Mouse (Mus musculus) hindbrain, embryonic 11.5 days (tissue): ENCODE measurements around the gene Dnaic2. TPM values are rescaled to one million over a fixed set of nuclear protein-coding genes. Genes with fewer than 3 reads are reported as not detected.
A peak's percentile ranks its signal among the peaks of the same experiment; 100 is the strongest.

ENCODE experiments used
- ATAC-seq: fragments of 200-750 bp; cut with Nextera tagmentation; 2 replicates; pipeline ENCODE4 v1.8.0; 2017; ENCODE audit warnings: mild to moderate bottlenecking, moderate TSS enrichment, moderate library complexity; ENCODE audit not compliant: low FRiP score
- DNase-seq: peaks from one replicate; pipeline ENCODE4 v3.0.0-alpha.2; 2015; ENCODE audit warnings: low spot score
- H3K27ac ChIP-seq: fragments of 300-500 bp; sonication (generic); 2 replicates; pipeline ENCODE4 v1.5.1; 2014; ENCODE audit warnings: mild to moderate bottlenecking, low read depth, low read length
- H3K27me3 ChIP-seq: fragments of 300-500 bp; sonication (generic); 2 replicates; pipeline ENCODE4 v1.6.1; 2014; ENCODE audit warnings: mild to moderate bottlenecking, low read length, moderate library complexity, mixed read lengths; ENCODE audit not compliant: control insufficient read depth, insufficient read depth
- H3K36me3 ChIP-seq: fragments of 300-500 bp; sonication (generic); 2 replicates; pipeline ENCODE4 v1.6.1; 2014; ENCODE audit warnings: mild to moderate bottlenecking, low read length, moderate library complexity, mixed read lengths; ENCODE audit not compliant: control insufficient read depth, insufficient read depth
- H3K4me1 ChIP-seq: fragments of 300-500 bp; sonication (generic); replicated peaks from 2 replicates; pipeline ENCODE4 v1.6.1; 2014; ENCODE audit warnings: low read length, mixed read lengths; ENCODE audit not compliant: control insufficient read depth, insufficient read depth
- H3K4me2 ChIP-seq: fragments of 300-500 bp; sonication (generic); replicated peaks from 2 replicates; pipeline ENCODE4 v1.6.1; 2014; ENCODE audit warnings: mild to moderate bottlenecking, low read depth, low read length
- H3K4me3 ChIP-seq: fragments of 300-500 bp; sonication (generic); 2 replicates; pipeline ENCODE4 v1.5.1; 2014; ENCODE audit warnings: low read depth, low read length
- H3K9ac ChIP-seq: fragments of 300-500 bp; sonication (generic); 2 replicates; pipeline ENCODE4 v1.6.1; 2014; ENCODE audit warnings: low read depth, low read length
- H3K9me3 ChIP-seq: fragments of 300-500 bp; sonication (generic); 2 replicates; pipeline ENCODE4 v1.6.1; 2016; ENCODE audit warnings: low read length; ENCODE audit not compliant: control insufficient read depth
- WGBS: fragments of 180-500 bp; shearing (Covaris S2); extraction: QIAGEN DNeasy Blood & Tissue Kit; methylation state at CpG from one replicate; pipeline ENCODE4 v1.1.7; 2014; 5-methylcytosine and 5-hydroxymethylcytosine counted together
- polyA plus RNA-seq: library from polyadenylated mRNA; unstranded; fragments of >200 nt; fragmentation: Nextera tagmentation; extraction: Ambion mirVana; gene quantifications from 2 replicates; pipeline ENCODE4 v1.2.1, GENCODE M21; 2014

Gene Dnaic2
- polyA plus RNA-seq, 1 experiment from 2014 or later = 4.6 TPM

- Histone ChIP-seq H3K27ac (no peak overlapping the region), H3K27me3 (no peaks in the 10 kb centered on the region), H3K9ac (no peak overlapping the region), H3K36me3 (no peaks in the 10 kb centered on the region), H3K4me3 (no peak overlapping the region), H3K9me3 (no peaks in the 10 kb centered on the region), H3K4me2 (no peak overlapping the region), H3K4me1 (0 out of 2 replicates have a peak, but pooled peaks cover 2% of the 10 kb centered on the region)
- DNase-seq (no peak), ATAC-seq (no peak)
- 70% methylated on average over 14 of the region's 14 CpGs for WGBS
Measured at GRCm38 (mm10) chr11:114684627-114685373, 42.4 kb upstream of the Dnaic2 start.

GRCm38 (mm10) chr11:114685526-114686040, 41.6 kb upstream of the Dnaic2 start:
- DNase-seq (no peak), ATAC-seq (no peak)
- H3K4me1 ChIP-seq = 0 out of 2 replicates have a peak, but pooled peaks cover 2% of the 10 kb centered on the region
- no peaks in the 10 kb centered on the region for H3K27me3 ChIP-seq
- 74% methylated on average over 9 of the region's 9 CpGs for whole genome bisulfite sequencing
- no peaks in the 10 kb centered on the region for H3K36me3 ChIP-seq
- H3K9ac ChIP-seq = no peak overlapping the region
- no peak overlapping the region for H3K4me3 ChIP-seq
- no peaks in the 10 kb centered on the region for H3K9me3 ChIP-seq
- no peak overlapping the region for H3K4me2 ChIP-seq
- no peak overlapping the region for H3K27ac ChIP-seq

- H3K4me3 ChIP-seq = no peak overlapping the region
- no peak overlapping the region for H3K9ac ChIP-seq
- no peaks in the 10 kb centered on the region for H3K36me3 ChIP-seq
- H3K27ac ChIP-seq = no peak overlapping the region
- H3K4me2 ChIP-seq = no peak overlapping the region
- WGBS = 96% methylated on average over 16 of the region's 16 CpGs
- 0 out of 2 replicates have a peak, but pooled peaks cover 2% of the 10 kb centered on the region for H3K4me1 ChIP-seq
- H3K9me3 ChIP-seq = no peaks in the 10 kb centered on the region
- DNase-seq (no peak), ATAC-seq (no peak)
- H3K27me3 ChIP-seq = no peaks in the 10 kb centered on the region
Measured at GRCm38 (mm10) chr11:114686221-114686959, 40.8 kb upstream of the Dnaic2 start.

GRCm38 (mm10) chr11:114687574-114688188, 39.5 kb upstream of the Dnaic2 start:
- H3K27me3 ChIP-seq = no peaks in the 10 kb centered on the region
- 45% methylated on average over 9 of the region's 10 CpGs for WGBS
- no peak overlapping the region for H3K9ac ChIP-seq
- no peaks in the 10 kb centered on the region for H3K9me3 ChIP-seq
- H3K4me1 ChIP-seq = 0 out of 2 replicates have a peak, but pooled peaks cover 2% of the 10 kb centered on the region
- peak; percentile 40; the same call in 1 of the 2 replicates for ATAC-seq
- H3K4me3 ChIP-seq = no peak overlapping the region
- no peak overlapping the region; the same call in 1 of the 2 replicates for H3K27ac ChIP-seq
- H3K36me3 ChIP-seq = no peaks in the 10 kb centered on the region
- no peak for DNase-seq
- H3K4me2 ChIP-seq = no peak overlapping the region

GRCm38 (mm10) chr11:114688729-114689128, 38.5 kb upstream of the Dnaic2 start:
- H3K27me3 ChIP-seq = no peaks in the 10 kb centered on the region
- ATAC-seq (no peak), DNase-seq (no peak)
- no peak overlapping the region for H3K9ac ChIP-seq
- WGBS = 87% methylated on average over 3 of the region's 3 CpGs
- H3K4me3 ChIP-seq = no peak overlapping the region
- no peaks in the 10 kb centered on the region for H3K9me3 ChIP-seq
- 0 out of 2 replicates have a peak, but pooled peaks cover 2% of the 10 kb centered on the region for H3K4me1 ChIP-seq
- no peaks in the 10 kb centered on the region for H3K36me3 ChIP-seq
- H3K27ac ChIP-seq = no peak overlapping the region
- no peak overlapping the region for H3K4me2 ChIP-seq

GRCm38 (mm10) chr11:114690192-114690591, 37.0 kb upstream of the Dnaic2 start:
- no peak for ATAC-seq
- H3K27ac ChIP-seq = no peak overlapping the region
- no peaks in the 10 kb centered on the region for H3K27me3 ChIP-seq
- H3K9ac ChIP-seq = no peak overlapping the region
- no peak overlapping the region for H3K4me2 ChIP-seq
- 93% methylated on average over 15 of the region's 15 CpGs for WGBS
- no peaks in the 10 kb centered on the region for H3K4me1 ChIP-seq
- no peaks in the 10 kb centered on the region for H3K36me3 ChIP-seq
- no peaks in the 10 kb centered on the region for H3K9me3 ChIP-seq
- no peak overlapping the region for H3K4me3 ChIP-seq
- DNase-seq = no peak

GRCm38 (mm10) chr11:114691454-114692182, 35.6 kb upstream of the Dnaic2 start:
- DNase-seq (no peak), ATAC-seq (no peak)
- H3K4me1 ChIP-seq = no peaks in the 10 kb centered on the region
- H3K4me3 ChIP-seq = no peak overlapping the region
- H3K4me2 ChIP-seq = no peak overlapping the region
- no peaks in the 10 kb centered on the region for H3K27me3 ChIP-seq
- H3K36me3 ChIP-seq = no peaks in the 10 kb centered on the region
- no peak overlapping the region for H3K27ac ChIP-seq
- 61% methylated on average over 6 of the region's 6 CpGs for WGBS
- no peaks in the 10 kb centered on the region for H3K9me3 ChIP-seq
- H3K9ac ChIP-seq = no peak overlapping the region

GRCm38 (mm10) chr11:114692601-114693000, 34.6 kb upstream of the Dnaic2 start:
- Histone ChIP-seq H3K4me1 (no peaks in the 10 kb centered on the region), H3K4me2 (no peak overlapping the region), H3K27ac (no peak overlapping the region), H3K9me3 (no peaks in the 10 kb centered on the region), H3K36me3 (no peaks in the 10 kb centered on the region), H3K4me3 (no peak overlapping the region), H3K9ac (no peak overlapping the region), H3K27me3 (no peaks in the 10 kb centered on the region)
- WGBS = 49% methylated on average over 7 of the region's 7 CpGs
- DNase-seq (no peak), ATAC-seq (no peak)
